Mouse (Mus musculus): ENCODE results near the gene Fstl5.
"Not testable (repeated sequence)": the region's sequence is repeated elsewhere in the genome, so short reads cannot be mapped to it uniquely, and the experiment has no call there.

The Fstl5 gene

DNA sequence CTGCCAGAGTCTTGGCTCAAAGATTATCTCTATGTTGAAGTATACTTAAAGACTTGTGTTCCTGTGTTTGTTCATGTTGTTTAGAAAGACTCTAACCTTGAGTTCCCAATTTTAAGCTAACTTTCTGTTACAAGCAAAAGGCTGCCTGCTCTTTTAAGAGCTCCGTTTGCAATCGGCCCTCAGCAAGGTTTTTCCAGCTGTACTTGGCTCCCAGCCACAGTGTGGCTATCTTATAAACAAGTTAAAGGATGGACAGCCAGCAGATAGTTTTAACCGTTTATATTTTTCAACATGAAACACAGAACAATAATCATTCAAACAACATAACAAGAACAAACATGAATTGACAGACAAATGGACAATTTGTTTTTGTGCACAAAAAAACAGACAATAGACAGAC, 433.8 kb downstream of the Fstl5 start:
- not testable (repeated sequence) for DNase-seq (ENCODE audit: low read depth, low spot score)

DNA sequence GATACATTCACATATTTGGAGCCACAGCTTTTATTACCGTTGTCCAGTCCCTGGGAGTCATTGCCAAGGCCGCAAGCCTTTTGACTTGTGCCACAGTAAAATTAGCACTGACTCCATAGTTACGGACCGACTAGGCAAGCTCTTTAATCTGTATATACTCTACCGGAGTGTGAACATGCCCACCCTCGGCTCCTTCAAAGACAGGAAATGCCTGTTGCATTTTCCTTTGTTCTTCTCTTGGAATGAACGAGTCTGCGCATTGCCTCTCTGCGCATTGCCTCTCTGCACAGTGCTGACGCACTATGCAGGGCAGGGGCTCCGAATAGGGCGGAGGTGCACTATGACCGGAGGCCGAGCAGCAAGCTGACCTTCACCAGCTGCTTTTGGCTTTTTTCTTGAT, 434.7 kb downstream of the Fstl5 start:
- no peak for DNase-seq (ENCODE audit: low read depth, low spot score)

DNA sequence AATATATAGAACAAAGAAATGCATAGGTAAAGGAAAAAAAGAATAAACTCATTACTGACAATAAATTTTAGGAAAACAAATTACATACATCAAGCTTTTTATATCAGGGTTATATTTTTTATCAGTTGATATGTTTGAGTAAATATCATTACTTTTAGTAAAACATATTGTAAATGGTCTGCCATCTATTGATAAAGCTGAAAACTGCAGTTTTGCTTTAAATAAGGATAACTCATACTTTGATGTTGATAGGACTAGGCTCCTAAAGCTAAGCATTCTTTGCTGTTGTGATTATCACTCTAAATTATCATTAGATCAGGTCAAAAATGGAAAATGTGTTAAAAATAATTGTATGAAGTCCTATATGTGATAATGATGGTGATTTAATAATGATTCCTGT, 493.3 kb downstream of the Fstl5 start:
- no peak for DNase-seq (ENCODE audit: low read depth, low spot score)

DNA sequence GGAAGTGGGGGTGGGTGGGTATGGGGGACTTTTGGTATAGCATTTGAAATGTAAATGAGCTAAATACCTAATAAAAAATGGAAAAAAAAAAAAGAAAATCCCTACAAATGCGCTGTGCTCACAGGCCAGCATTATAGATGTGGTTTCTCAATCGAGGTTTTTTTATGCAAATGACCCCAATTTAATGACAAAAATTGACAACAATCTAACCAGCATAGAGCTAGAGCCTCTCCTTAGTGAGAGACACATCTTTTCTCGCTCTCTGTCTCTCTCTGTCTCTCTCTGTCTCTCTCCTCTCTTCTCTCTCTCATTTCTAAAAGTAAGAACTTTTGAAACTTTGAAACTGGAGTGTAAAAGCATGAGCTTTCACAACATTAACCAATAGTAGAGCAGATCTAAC, 498.4 kb downstream of the Fstl5 start:
- no peak for DNase-seq (ENCODE audit: low read depth, low spot score)

DNA sequence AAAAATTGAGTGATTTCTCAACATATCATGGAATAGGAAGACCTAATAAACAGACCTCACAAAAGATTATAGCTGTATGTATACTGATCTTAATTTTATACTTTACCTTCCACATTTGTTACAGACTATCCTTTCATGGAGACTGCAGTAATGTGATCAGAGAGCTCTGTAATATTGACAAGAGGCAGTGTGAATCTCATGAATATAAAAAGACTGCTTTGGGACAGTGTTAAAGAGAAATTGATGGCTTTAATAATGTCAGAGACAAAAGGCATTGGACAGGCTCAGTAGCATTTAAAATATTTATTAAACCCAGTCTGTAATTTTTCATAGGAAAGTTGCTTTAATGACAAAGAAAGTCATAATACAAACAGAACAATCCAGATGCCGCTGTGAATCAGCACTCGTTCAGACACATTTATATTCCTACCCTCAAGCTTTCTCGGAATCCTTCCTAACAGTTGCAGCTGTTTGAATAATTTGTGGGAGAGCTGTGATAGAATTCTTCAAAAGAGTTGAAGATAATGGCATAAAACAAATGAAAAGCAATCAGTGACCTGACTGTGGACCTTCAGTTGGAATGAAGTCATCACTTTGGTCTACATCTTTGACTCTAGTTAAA, 499.0 kb downstream of the Fstl5 start:
- DNase-seq (ENCODE audit: low read depth, low spot score): no peak

DNA sequence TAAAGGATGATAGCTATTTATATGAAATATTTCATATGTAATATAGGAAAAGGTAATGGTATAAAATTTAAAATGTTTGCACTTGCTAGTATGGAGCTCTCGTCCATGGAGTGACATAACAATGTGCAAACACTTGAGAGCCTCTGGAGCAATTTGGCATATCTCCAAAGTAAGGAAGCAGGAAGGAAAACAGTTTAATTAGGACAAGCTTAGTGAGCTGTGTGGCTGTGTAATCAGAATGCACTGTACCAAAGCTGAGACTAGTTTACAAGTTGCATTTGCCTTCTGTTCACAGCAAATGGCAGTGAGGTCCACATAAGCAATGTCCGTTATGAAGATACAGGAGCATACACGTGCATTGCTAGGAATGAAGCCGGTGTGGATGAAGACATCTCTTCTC, 519.1 kb downstream of the Fstl5 start:
- DNase-seq (ENCODE audit: low read depth, low spot score): no peak

DNA sequence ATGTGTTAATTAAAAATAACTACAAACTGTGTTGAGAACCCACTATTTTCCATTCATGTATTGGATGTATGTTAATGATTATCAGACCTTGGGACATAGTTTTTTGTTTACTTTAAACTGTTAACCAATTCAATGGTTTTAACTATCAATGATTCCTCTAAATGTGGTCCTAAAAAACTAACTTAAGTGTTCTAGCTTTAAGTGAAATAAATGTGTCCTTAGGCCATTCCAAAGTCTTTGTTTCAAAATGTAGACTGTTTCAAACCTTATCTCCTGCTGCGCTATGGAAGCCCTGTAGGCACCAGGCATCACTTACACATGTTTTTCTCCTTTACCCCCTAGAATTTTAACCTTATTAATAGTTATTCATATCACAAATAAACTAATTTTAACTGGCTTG, 546.0 kb downstream of the Fstl5 start:
- no peak for DNase-seq (ENCODE audit: low read depth, low spot score)

DNA sequence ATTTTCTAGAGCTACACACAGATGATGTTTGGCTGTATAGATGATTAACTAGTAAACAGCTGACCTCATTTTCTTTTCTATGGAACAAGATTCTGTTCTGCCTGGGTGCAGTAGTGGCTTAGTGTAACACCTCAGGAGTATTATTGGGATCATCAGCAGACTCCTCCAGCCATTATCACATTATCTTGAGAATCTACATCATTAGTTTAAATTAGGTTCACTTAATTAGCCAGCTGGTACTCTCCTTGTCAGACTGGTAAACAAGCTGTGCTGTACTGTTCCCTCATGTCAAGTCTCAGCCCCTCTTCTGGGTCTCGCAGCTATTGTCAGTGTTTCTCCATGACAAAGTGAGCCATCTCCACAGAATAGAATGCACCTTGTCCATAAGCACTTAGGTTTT, 580.2 kb downstream of the Fstl5 start:
- DNase-seq (ENCODE audit: low read depth, low spot score): no peak

DNA sequence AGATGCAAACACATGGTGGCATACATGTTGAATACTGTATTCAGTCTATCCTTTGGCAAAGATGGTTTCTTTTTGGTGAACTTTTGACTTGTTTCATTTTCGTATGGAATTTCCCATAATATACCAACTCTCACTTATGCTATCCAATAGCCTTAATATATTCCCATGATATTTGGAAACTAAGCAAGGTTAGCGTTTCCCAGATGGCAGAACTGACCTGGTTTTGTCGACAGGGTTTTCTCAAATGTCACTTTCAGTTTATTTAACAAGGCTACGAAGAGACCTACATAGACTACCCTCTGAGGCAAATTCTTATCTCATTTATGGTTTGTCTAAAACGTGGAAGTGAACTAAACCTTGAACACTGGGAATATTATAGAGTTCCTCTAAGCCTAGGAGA, 596.8 kb downstream of the Fstl5 start:
- no peak for DNase-seq (ENCODE audit: low read depth, low spot score)

DNA sequence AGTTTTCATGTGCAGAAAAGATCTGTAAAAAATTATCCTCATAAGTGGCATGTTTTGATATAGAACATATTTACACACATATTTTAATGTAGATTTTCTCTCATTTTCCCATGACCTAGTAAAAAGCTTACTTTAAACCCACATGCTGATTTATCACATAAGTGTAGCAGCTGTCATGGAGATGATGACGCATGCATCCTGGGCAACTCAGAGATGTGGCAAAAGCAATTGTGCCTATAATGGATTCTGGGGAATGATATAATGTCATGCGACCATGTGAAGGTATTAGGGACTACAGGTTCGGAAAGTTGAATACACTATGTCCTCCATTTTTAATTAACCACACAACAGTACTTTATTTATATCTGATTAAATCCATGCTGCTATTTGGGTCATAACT, 601.9 kb downstream of the Fstl5 start:
- no peak for DNase-seq (ENCODE audit: low read depth, low spot score)

DNA sequence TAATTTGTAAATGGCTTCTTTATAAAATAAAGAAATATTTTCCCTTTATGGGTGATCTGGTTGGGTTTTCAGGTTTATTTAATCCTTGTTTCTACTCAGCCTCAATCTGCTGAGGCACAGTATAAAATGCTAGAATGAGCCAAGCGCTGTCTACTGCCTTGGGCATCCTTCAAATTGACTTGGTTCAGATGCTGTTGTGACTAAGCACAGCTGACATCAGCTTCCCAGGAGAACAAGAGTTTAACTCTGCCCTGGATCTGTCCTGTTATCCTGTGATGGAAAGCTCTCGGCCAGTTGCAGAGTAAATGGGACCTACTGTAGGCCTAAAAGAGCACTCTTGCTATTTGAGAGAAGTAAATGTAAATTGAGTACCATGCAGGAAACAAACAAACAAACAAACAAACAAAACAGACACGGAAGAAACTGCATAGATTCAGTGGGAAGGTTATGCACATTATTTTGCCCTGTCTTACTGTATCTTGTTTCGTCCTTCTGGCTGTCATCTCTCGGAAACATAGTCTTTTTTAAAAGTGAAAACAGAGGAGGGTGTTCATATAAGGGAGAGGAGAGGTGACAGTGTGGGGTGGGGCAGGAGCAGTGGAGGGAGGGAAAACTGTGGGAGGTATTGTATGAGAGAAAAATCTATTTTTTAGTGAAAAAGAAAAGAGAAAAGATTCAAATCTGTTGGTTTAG, 605.9 kb downstream of the Fstl5 start:
- peak; percentile 37 for DNase-seq (ENCODE audit: low read depth, low spot score)

DNA sequence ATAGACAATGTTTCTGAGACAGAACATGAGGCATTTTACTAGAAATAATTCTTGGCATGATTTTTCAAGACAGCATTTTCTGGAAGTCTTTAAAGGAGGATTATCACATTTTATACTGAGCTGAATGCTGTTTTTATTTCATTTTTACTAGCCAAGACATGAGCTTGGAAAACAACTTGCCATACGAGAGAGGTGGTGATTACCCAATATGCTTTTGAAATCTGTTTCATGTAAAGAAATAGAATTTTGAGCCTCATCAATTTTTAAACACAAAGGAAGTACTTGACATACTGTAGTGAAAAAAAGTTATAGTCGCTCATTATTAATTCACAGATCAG, 606.4 kb downstream of the Fstl5 start:
- DNase-seq (ENCODE audit: low read depth, low spot score): peak; percentile 61

DNA sequence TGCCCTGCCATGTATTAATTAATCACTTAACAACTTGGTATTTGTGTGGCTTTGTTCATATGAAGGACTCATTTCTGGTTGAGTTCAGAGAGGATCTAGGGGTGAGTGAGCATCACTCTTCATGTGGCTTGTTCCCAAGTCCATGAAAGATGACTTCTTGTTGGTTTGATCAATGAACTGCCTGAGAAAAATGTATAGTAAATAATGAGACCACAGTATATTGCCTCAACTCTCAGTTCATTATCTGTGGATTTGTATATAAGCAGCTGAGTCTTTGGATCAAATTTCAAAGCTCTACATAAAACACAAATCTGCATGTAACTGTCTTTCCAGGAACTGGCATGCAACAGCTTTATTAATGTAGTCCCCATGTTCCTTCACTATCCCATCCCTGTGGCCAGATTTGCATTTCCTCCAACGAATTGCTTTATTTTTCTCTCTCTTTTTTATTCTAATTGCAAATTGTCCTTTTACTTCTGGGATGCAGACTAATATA, 623.1 kb downstream of the Fstl5 start:
- no peak for DNase-seq (ENCODE audit: low read depth, low spot score)

DNA sequence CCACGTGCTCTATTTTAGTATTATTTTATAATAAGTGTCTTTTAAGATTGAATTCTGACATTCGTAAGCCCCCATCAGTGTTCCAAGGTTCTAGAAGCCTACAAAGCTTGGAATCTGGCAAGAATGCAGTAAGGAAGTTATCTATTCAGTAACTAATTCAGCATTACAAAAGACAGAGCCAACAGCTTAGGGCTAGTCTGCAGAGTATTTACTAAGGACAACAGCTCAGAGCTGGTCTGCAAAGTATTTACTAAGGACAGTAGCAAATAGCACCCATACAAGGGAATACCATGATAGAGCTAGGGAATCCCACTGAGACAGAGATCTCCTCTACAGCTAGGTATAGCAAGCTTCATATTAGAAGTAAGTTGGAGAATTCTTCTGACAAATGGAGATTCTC, 665.2 kb downstream of the Fstl5 start:
- no peak for DNase-seq (ENCODE audit: low read depth, low spot score)

All from brain, embryonic 18.5 days (tissue).